Mouse (Mus musculus): Measurements from ENCODE around the gene Elane. TPM values are rescaled to one million over a fixed set of nuclear protein-coding genes. Genes with fewer than 3 reads are reported as not detected.

Elane gene
- polyA plus RNA-seq, 1 experiment from 2014 or later, result not detected

Small RNAs within 50 kb of the gene (microRNA-seq; reads per million reads assigned to microRNA genes)
- not detected for gene Mir6910

Other genes starting within 250 kb of the Elane start
- 28.1 and 28.5 TPM in 2 replicates for gene Shc2, start 248.3 kb upstream of the Elane start, polyA plus RNA-seq (2015; fragmentation: Nextera tagmentation; extraction: Ambion mirVana)
- 0.13 and 0.43 TPM in 2 replicates for gene Odf3l2, start 240.5 kb upstream of the Elane start, polyA plus RNA-seq (2015; fragmentation: Nextera tagmentation; extraction: Ambion mirVana)
- 0.87 and 1.2 TPM in 2 replicates for gene Madcam1, start 221.7 kb upstream of the Elane start, polyA plus RNA-seq (2015; fragmentation: Nextera tagmentation; extraction: Ambion mirVana)
- gene Tpgs1, start 216.9 kb upstream of the Elane start, polyA plus RNA-seq (2015; fragmentation: Nextera tagmentation; extraction: Ambion mirVana), result 102 and 107 TPM in 2 replicates
- 82.4 and 91.7 TPM in 2 replicates for gene Cdc34, start 204.1 kb upstream of the Elane start, polyA plus RNA-seq (2015; fragmentation: Nextera tagmentation; extraction: Ambion mirVana)
- gene Gzmm, start 197.2 kb upstream of the Elane start, polyA plus RNA-seq (2015; fragmentation: Nextera tagmentation; extraction: Ambion mirVana), result 1.3 and 1.4 TPM in 2 replicates
- gene Bsg, start 181.8 kb upstream of the Elane start, polyA plus RNA-seq (2015; fragmentation: Nextera tagmentation; extraction: Ambion mirVana), result 985 and 993 TPM in 2 replicates
- gene Hcn2, start 169.6 kb upstream of the Elane start, polyA plus RNA-seq (2015; fragmentation: Nextera tagmentation; extraction: Ambion mirVana), result 2.6 and 2.8 TPM in 2 replicates
- gene Polrmt, start 139.7 kb upstream of the Elane start, polyA plus RNA-seq (2015; fragmentation: Nextera tagmentation; extraction: Ambion mirVana), result 37.0 and 43.0 TPM in 2 replicates
- gene Fgf22, start 131.2 kb upstream of the Elane start, polyA plus RNA-seq (2015; fragmentation: Nextera tagmentation; extraction: Ambion mirVana), result 2.2 and 2.4 TPM in 2 replicates
- gene Rnf126, start 119.3 kb upstream of the Elane start, polyA plus RNA-seq (2015; fragmentation: Nextera tagmentation; extraction: Ambion mirVana), result 103 and 125 TPM in 2 replicates
- 2.3 and 2.5 TPM in 2 replicates for gene Fstl3, start 109.0 kb upstream of the Elane start, polyA plus RNA-seq (2015; fragmentation: Nextera tagmentation; extraction: Ambion mirVana)
- 0.27 and 0.28 TPM in 2 replicates for gene Prss57, start 95.3 kb upstream of the Elane start, polyA plus RNA-seq (2015; fragmentation: Nextera tagmentation; extraction: Ambion mirVana)
- gene Palm, start 92.7 kb upstream of the Elane start, polyA plus RNA-seq (2015; fragmentation: Nextera tagmentation; extraction: Ambion mirVana), result 277 and 303 TPM in 2 replicates
- gene Misp, start 65.3 kb upstream of the Elane start, polyA plus RNA-seq (2015; fragmentation: Nextera tagmentation; extraction: Ambion mirVana), result 0.49 and 0.92 TPM in 2 replicates
- gene Ptbp1, start 31.8 kb upstream of the Elane start, polyA plus RNA-seq (2015; fragmentation: Nextera tagmentation; extraction: Ambion mirVana), result 74.8 and 77.1 TPM in 2 replicates
- 11.0 and 11.3 TPM in 2 replicates for gene Prtn3, start 11.8 kb upstream of the Elane start, polyA plus RNA-seq (2015; fragmentation: Nextera tagmentation; extraction: Ambion mirVana)
- 383 and 417 TPM in 2 replicates for gene Plppr3, start 11.6 kb upstream of the Elane start, polyA plus RNA-seq (2015; fragmentation: Nextera tagmentation; extraction: Ambion mirVana)
- not detected in 2 replicates for gene Cfd, start 4.6 kb downstream of the Elane start, polyA plus RNA-seq (2015; fragmentation: Nextera tagmentation; extraction: Ambion mirVana)
- gene Med16, start 22.7 kb downstream of the Elane start, polyA plus RNA-seq (2015; fragmentation: Nextera tagmentation; extraction: Ambion mirVana), result 51.2 and 54.2 TPM in 2 replicates
- gene Gm26602, start 24.6 kb downstream of the Elane start, polyA plus RNA-seq (2015; fragmentation: Nextera tagmentation; extraction: Ambion mirVana), result 3.0 TPM in 1 of 2 replicates, not detected in the other
- 2.7 and 3.1 TPM in 2 replicates for gene Kiss1r, start 30.7 kb downstream of the Elane start, polyA plus RNA-seq (2015; fragmentation: Nextera tagmentation; extraction: Ambion mirVana)
- 258 and 289 TPM in 2 replicates for gene R3hdm4, start 35.0 kb downstream of the Elane start, polyA plus RNA-seq (2015; fragmentation: Nextera tagmentation; extraction: Ambion mirVana)
- gene Arid3a, start 40.8 kb downstream of the Elane start, polyA plus RNA-seq (2015; fragmentation: Nextera tagmentation; extraction: Ambion mirVana), result 2.9 and 3.2 TPM in 2 replicates
- gene Wdr18, start 73.9 kb downstream of the Elane start, polyA plus RNA-seq (2015; fragmentation: Nextera tagmentation; extraction: Ambion mirVana), result 93.6 and 94.7 TPM in 2 replicates
- 0.29 and 0.34 TPM in 2 replicates for gene Grin3b, start 84.5 kb downstream of the Elane start, polyA plus RNA-seq (2015; fragmentation: Nextera tagmentation; extraction: Ambion mirVana)
- 24.5 and 27.3 TPM in 2 replicates for gene Tmem259, start 98.1 kb downstream of the Elane start, polyA plus RNA-seq (2015; fragmentation: Nextera tagmentation; extraction: Ambion mirVana)
- 29.4 and 33.6 TPM in 2 replicates for gene Cnn2, start 102.3 kb downstream of the Elane start, polyA plus RNA-seq (2015; fragmentation: Nextera tagmentation; extraction: Ambion mirVana)
- gene Abca7, start 110.2 kb downstream of the Elane start, polyA plus RNA-seq (2015; fragmentation: Nextera tagmentation; extraction: Ambion mirVana), result 4.8 and 5.4 TPM in 2 replicates
- 2.3 and 2.5 TPM in 2 replicates for gene Arhgap45, start 130.4 kb downstream of the Elane start, polyA plus RNA-seq (2015; fragmentation: Nextera tagmentation; extraction: Ambion mirVana)
- gene Polr2e, start 153.5 kb downstream of the Elane start, polyA plus RNA-seq (2015; fragmentation: Nextera tagmentation; extraction: Ambion mirVana), result 141 and 145 TPM in 2 replicates
- gene Gpx4, start 160.9 kb downstream of the Elane start, polyA plus RNA-seq (2015; fragmentation: Nextera tagmentation; extraction: Ambion mirVana), result 583 and 596 TPM in 2 replicates
- 12.6 and 12.9 TPM in 2 replicates for gene Sbno2, start 219.3 kb downstream of the Elane start, polyA plus RNA-seq (2015; fragmentation: Nextera tagmentation; extraction: Ambion mirVana)
- gene Stk11, start 229.6 kb downstream of the Elane start, polyA plus RNA-seq (2015; fragmentation: Nextera tagmentation; extraction: Ambion mirVana), result 18.6 and 20.0 TPM in 2 replicates

All from hindbrain, embryonic 15.5 days (tissue).